Mouse (Mus musculus) cortical plate, adult 2 months (tissue): ENCODE data around the gene Astn2. TPM values are rescaled to one million over a fixed set of nuclear protein-coding genes. Genes with fewer than 3 reads are reported as not detected.

Experiments
- H3K27ac ChIP-seq: fragments of 200-500 bp; 2 replicates; pipeline ENCODE4 v1.5.1; 2012; ENCODE audit warnings: low read length, control low read depth, inconsistent platforms; ENCODE audit not compliant: insufficient read depth
- H3K4me1 ChIP-seq: fragments of 200-500 bp; 2 replicates; pipeline ENCODE4 v1.6.1; 2011; ENCODE audit warnings: low read length; ENCODE audit not compliant: control insufficient read depth, insufficient read depth
- H3K4me3 ChIP-seq: fragments of 200-500 bp; 2 replicates; pipeline ENCODE4 v1.5.1; 2011; ENCODE audit warnings: mild to moderate bottlenecking, low read length, control low read depth; ENCODE audit not compliant: insufficient read depth
- CTCF ChIP-seq: fragments of 200-500 bp; IDR thresholded peaks from 2 replicates; pipeline ENCODE4 v1.5.1; 2011; ENCODE audit warnings: mild to moderate bottlenecking, control low read depth, low read length; ENCODE audit not compliant: insufficient read depth; ENCODE audit errors: extremely low read depth
- POLR2A ChIP-seq: fragments of 200-500 bp; IDR thresholded peaks from 2 replicates; pipeline ENCODE4 v1.6.1; 2011; ENCODE audit warnings: mild to moderate bottlenecking, low read length, control low read depth; ENCODE audit not compliant: insufficient read depth; ENCODE audit errors: extremely low read depth
- polyA plus RNA-seq: library from polyadenylated mRNA; depleted of rRNA; stranded (reverse); fragments of >200 nt; gene quantifications from 2 replicates; pipeline ENCODE4 v1.2.3, GENCODE M21; 2012

The Astn2 gene
- polyA plus RNA-seq, 1 experiment = 20.9 TPM

GRCm38 (mm10) chr4:66027866-66028265 lies 376.5 kb downstream of the Astn2 start:
- Histone ChIP-seq H3K4me1 (no peaks in the 10 kb centered on the region; the same call in 1 of the 2 replicates), H3K4me3 (no peak overlapping the region), H3K27ac (no peak overlapping the region)
- TF ChIP-seq POLR2A (no peak), CTCF (no peak)

GRCm38 (mm10) chr4:66025393-66026062 lies 378.9 kb downstream of the Astn2 start:
- Histone ChIP-seq H3K4me3 (no peak overlapping the region), H3K27ac (no peak overlapping the region), H3K4me1 (no peaks in the 10 kb centered on the region; the same call in 1 of the 2 replicates)
- TF ChIP-seq POLR2A (no peak), CTCF (no peak)

GRCm38 (mm10) chr4:66002936-66003335 lies 401.5 kb downstream of the Astn2 start:
- H3K4me3 ChIP-seq = no peak overlapping the region
- TF ChIP-seq CTCF = no peak
- no peak for TF ChIP-seq POLR2A
- H3K4me1 ChIP-seq = no peaks in the 10 kb centered on the region
- H3K27ac ChIP-seq = no peak overlapping the region

- TF ChIP-seq POLR2A (no peak), CTCF (no peak)
- H3K4me3 ChIP-seq = no peak overlapping the region
- no peaks in the 10 kb centered on the region for H3K4me1 ChIP-seq
- no peak overlapping the region for H3K27ac ChIP-seq
These were observed 420.8 kb downstream of the Astn2 start for GRCm38 (mm10) chr4:65983643-65984042.

- Histone ChIP-seq H3K4me3 (no peak overlapping the region), H3K27ac (no peak overlapping the region), H3K4me1 (no peaks in the 10 kb centered on the region)
- no peak for TF ChIP-seq POLR2A
- no peak for TF ChIP-seq CTCF
These were observed 421.5 kb downstream of the Astn2 start for GRCm38 (mm10) chr4:65982882-65983281.

- Histone ChIP-seq H3K4me3 (no peak overlapping the region), H3K4me1 (peaks cover 2% of the 10 kb centered on the region; the same call in 1 of the 2 replicates), H3K27ac (no peak overlapping the region)
- TF ChIP-seq POLR2A (no peak), CTCF (no peak)
These were observed 428.2 kb downstream of the Astn2 start for GRCm38 (mm10) chr4:65976251-65976650.

- H3K4me3 ChIP-seq = no peak overlapping the region
- TF ChIP-seq CTCF (no peak), POLR2A (no peak)
- no peak overlapping the region for H3K27ac ChIP-seq
- peaks cover 2% of the 10 kb centered on the region; the same call in 1 of the 2 replicates for H3K4me1 ChIP-seq
These were observed 432.0 kb downstream of the Astn2 start for GRCm38 (mm10) chr4:65972395-65972794.

GRCm38 (mm10) chr4:65969318-65969717 lies 435.1 kb downstream of the Astn2 start:
- TF ChIP-seq POLR2A (no peak), CTCF (no peak)

GRCm38 (mm10) chr4:65964604-65965003 lies 439.8 kb downstream of the Astn2 start:
- Histone ChIP-seq H3K4me1 (no peaks in the 10 kb centered on the region), H3K4me3 (no peak overlapping the region), H3K27ac (no peak overlapping the region)
- TF ChIP-seq POLR2A (no peak), CTCF (no peak)

More at GRCm38 (mm10) chr4:65969318-65969717, 435.1 kb downstream of the Astn2 start:
- Histone ChIP-seq H3K4me1 (no peaks in the 10 kb centered on the region), H3K4me3 (no peak overlapping the region), H3K27ac (no peak overlapping the region)

GRCm38 (mm10) chr4:65959188-65959759 lies 445.1 kb downstream of the Astn2 start:
- Histone ChIP-seq H3K4me3 (no peak overlapping the region), H3K27ac (peak overlapping the region; percentile 42), H3K4me1 (no peaks in the 10 kb centered on the region)
- no peak for TF ChIP-seq POLR2A
- TF ChIP-seq CTCF = no peak
